ENCODE assay signal across 29 mouse cellular contexts in the genomic region with DNA sequence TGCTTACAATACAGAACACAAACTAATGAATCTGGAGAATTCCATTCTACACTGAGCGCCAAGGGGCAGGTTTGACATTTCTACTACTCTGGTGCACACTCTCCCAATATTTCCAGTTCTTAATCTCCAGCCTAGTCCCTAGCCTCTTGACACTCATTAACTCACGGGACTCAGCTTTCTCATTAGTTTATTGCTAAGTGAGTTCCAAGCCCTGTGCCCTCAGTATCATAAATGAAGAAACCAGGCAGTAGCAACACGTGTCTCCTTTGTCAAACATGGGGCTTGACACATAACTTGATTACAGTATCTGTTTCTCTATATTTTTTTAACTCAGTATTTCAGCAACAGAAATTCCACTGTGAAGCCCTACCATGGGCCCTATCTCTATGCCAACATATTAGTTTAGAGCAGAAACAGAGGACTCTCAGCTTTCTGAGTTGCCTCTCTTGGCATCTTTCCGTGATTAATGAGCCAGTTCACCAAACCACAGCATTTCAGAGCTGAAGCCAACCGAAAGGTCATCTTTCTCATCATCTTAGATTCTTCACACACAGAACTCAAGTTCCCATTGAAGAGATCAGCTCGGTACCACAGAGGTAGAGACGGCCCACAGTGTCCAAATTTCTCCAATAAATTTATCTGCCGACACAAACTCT.
A peak's percentile ranks its signal among the peaks of the same experiment; 100 is the strongest.
DNase-seq lines count a peak whose midpoint lies in the region; ATAC-seq and TF ChIP-seq lines count a peak whose summit lies in the region.
"Had no signal": no experiment of that assay in that cellular context is flagged by ENCODE, and none has a peak within 500 bp of the region (broad histone marks: within the 10 kb centered on the region; RNA-seq: fewer than 3 reads in every experiment).

No protein-coding gene starts in this region.

- H3K4me2 ChIP-seq in intestine, embryonic 15.5 days (replicated peaks): no peak overlapping the region
- no peak overlapping the region for H3K4me2 ChIP-seq in intestine, postnatal 0 days (replicated peaks; ENCODE audit: low read depth)
- H3K4me2 ChIP-seq: embryonic facial prominence, embryonic 15.5 days; forebrain, embryonic 13.5 days; heart, embryonic 13.5 days; hindbrain, embryonic 14.5 days; liver, embryonic 15.5 days; lung, embryonic 14.5 days; stomach, embryonic 15.5 days had no signal

- no peaks in the 10 kb centered on the region for H3K27me3 ChIP-seq in intestine, embryonic 15.5 days (replicated peaks)
- no peaks in the 10 kb centered on the region for H3K27me3 ChIP-seq in intestine, postnatal 0 days (replicated peaks; ENCODE audit: control insufficient read depth, insufficient read depth, low read length)
- H3K27me3 ChIP-seq: embryonic facial prominence, embryonic 15.5 days; forebrain, embryonic 13.5 days; heart, embryonic 13.5 days; liver, embryonic 15.5 days; stomach, embryonic 15.5 days had no signal

- no peaks in the 10 kb centered on the region for H3K4me1 ChIP-seq in intestine, embryonic 15.5 days (replicated peaks)
- H3K4me1 ChIP-seq in intestine, postnatal 0 days (replicated peaks; ENCODE audit: control insufficient read depth, insufficient read depth, low read length): no peaks in the 10 kb centered on the region; the same call in 1 of the 2 replicates
- H3K4me1 ChIP-seq: embryonic facial prominence, embryonic 10.5 days; liver, embryonic 15.5 days; stomach, embryonic 15.5 days had no signal

- H3K9me3 ChIP-seq in intestine, embryonic 15.5 days: no peaks in the 10 kb centered on the region
- no peaks in the 10 kb centered on the region for H3K9me3 ChIP-seq in intestine, postnatal 0 days (ENCODE audit: control insufficient read depth)
- H3K9me3 ChIP-seq: embryonic facial prominence, embryonic 10.5 days; embryonic facial prominence, embryonic 15.5 days; forebrain, embryonic 13.5 days; heart, embryonic 13.5 days; liver, embryonic 15.5 days; stomach, embryonic 15.5 days had no signal

- H3K9ac ChIP-seq in intestine, embryonic 15.5 days: no peak overlapping the region
- no peak overlapping the region for H3K9ac ChIP-seq in intestine, postnatal 0 days (ENCODE audit: low read depth, low read length)
- H3K9ac ChIP-seq: embryonic facial prominence, embryonic 15.5 days; forebrain, embryonic 13.5 days; heart, embryonic 13.5 days; hindbrain, embryonic 14.5 days; liver, embryonic 15.5 days; lung, embryonic 14.5 days; stomach, embryonic 15.5 days had no signal

- no peak overlapping the region for H3K27ac ChIP-seq in intestine, embryonic 15.5 days
- H3K27ac ChIP-seq in intestine, postnatal 0 days (ENCODE audit: low read depth, low read length): no peak overlapping the region
- H3K27ac ChIP-seq: embryonic facial prominence, embryonic 10.5 days; embryonic facial prominence, embryonic 15.5 days; forebrain, embryonic 13.5 days; heart, embryonic 13.5 days; hindbrain, embryonic 14.5 days; liver, embryonic 15.5 days; stomach, embryonic 15.5 days had no signal

- ATAC-seq in intestine, embryonic 15.5 days: peak; percentile 71
- ATAC-seq in intestine, postnatal 0 days: no peak
- ATAC-seq: CD4-positive, CD25-positive, alpha-beta regulatory T cell, adult 4 months; forebrain, embryonic 13.5 days had no signal

- TF ChIP-seq CTCF in intestine, postnatal 0 days (IDR thresholded peaks at IDR 0.05; ENCODE audit: low read depth): no peak

- 81% methylated on average over 8 of the region's 8 CpGs for WGBS in intestine, embryonic 15.5 days
- WGBS in intestine, postnatal 0 days: 79% methylated on average over 8 of the region's 8 CpGs

- no peak overlapping the region for H3K4me3 ChIP-seq in intestine, embryonic 15.5 days (replicated peaks)
- H3K4me3 ChIP-seq in intestine, postnatal 0 days (ENCODE audit: low read depth, low read length): no peak overlapping the region
- H3K4me3 ChIP-seq: embryonic facial prominence, embryonic 10.5 days; embryonic facial prominence, embryonic 15.5 days; forebrain, embryonic 13.5 days; heart, embryonic 13.5 days; liver, embryonic 15.5 days; stomach, embryonic 15.5 days had no signal

- peak; percentile 29 for DNase-seq in kidney, postnatal 14 days
- no peak for DNase-seq in kidney, adult 18-20 months
- DNase-seq in NIH3T3 (ENCODE audit: low read depth): peak; percentile 63
- no peak for DNase-seq in ovary, postnatal 36 days (ENCODE audit: low spot score)
- DNase-seq in frontal cortex, postnatal 36 days (ENCODE audit: low spot score in 2 of 2): no peak
- DNase-seq: adrenal gland, postnatal 10 days; cerebellum, adult 8-10 months; cerebellum, postnatal 25 days; gastrocnemius, postnatal 14 days; heart, postnatal 10 days; layer of hippocampus, adult 9-11 months; liver; lung, embryonic 14.5 days; lung, postnatal 14 days; midbrain, embryonic 14.5 days; retina, postnatal 1 day; right cerebral cortex, postnatal 14 days; thymus, adult 2 months; thymus, postnatal 36 days had no signal

- H3K36me3 ChIP-seq in intestine, embryonic 15.5 days: no peaks in the 10 kb centered on the region
- H3K36me3 ChIP-seq in intestine, postnatal 0 days (ENCODE audit: control insufficient read depth, insufficient read depth): no peaks in the 10 kb centered on the region
- H3K36me3 ChIP-seq: embryonic facial prominence, embryonic 10.5 days; embryonic facial prominence, embryonic 15.5 days; heart, embryonic 13.5 days; liver, embryonic 15.5 days; stomach, embryonic 15.5 days had no signal

Comparison
In these comparisons a context has a peak if more than half of its experiments do, and no peak if none do; other contexts are left out.
1. DNase-seq: peak in kidney, postnatal 14 days (single experiment) and NIH3T3 (single experiment); none in kidney, adult 18-20 months (single experiment), ovary, postnatal 36 days (single experiment) and frontal cortex, postnatal 36 days (0 of 2).